Mouse (Mus musculus) spleen, adult 18-20 months (tissue): ENCODE measurements around the gene Entpd6.
A peak's percentile ranks its signal among the peaks of the same experiment; 100 is the strongest.

ENCODE experiments used
- DNase-seq, 2 experiments: peaks; one replicate each; pipeline ENCODE4 v3.0.0; 2022; ENCODE audit warnings: mixed read lengths in 2 of 2

The Entpd6 gene

DNA sequence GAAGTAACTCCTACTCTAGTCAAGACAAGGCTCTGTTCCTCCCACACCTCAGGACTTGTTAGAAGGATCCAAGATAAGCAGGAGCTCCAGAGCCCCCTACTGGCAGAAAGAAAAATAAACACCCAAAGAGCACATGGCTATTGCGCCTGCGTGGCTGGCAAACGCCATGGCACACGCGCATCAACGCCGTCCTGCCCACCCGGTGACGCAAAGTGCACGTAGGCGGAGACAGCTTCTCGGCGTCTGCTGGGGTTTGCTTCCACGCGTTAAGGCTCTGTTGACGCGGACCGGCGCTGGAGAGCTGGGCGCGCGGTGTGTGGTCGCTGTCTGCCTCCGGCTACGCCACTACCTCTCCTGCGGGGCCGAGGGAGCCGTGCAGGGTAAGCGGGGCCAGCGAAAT is at the start of gene Entpd6:
Gene Entpd6, plus strand, starts transcription at position 189 of the 400 bp plus-strand sequence.
- peak; percentile 89 to 93 for DNase-seq

DNA sequence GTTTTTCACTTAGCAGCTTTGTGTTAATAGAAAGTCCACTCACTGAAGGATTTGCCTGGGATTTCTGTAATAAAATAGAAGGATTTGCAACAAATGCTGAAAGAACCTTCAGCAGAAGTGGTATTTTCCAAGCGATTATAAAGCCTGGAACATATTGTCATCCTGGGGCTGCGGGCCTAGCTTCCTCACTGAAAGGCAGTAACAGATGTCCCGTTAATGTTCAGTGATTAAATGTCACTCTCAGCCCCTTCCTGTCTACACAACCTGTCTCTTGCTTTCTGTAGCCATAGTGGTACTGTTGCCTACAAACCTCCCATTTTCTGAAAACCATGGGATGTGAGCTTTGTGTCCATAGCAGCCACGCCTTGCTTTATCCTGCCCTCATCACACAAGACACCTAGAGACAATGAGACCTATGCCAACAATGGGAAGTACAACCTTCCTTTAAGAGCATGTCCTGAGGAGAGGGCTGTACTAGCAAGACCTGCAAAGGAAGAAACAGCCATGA is 36.6 kb upstream of the Entpd6 start:
- no peak for DNase-seq

DNA sequence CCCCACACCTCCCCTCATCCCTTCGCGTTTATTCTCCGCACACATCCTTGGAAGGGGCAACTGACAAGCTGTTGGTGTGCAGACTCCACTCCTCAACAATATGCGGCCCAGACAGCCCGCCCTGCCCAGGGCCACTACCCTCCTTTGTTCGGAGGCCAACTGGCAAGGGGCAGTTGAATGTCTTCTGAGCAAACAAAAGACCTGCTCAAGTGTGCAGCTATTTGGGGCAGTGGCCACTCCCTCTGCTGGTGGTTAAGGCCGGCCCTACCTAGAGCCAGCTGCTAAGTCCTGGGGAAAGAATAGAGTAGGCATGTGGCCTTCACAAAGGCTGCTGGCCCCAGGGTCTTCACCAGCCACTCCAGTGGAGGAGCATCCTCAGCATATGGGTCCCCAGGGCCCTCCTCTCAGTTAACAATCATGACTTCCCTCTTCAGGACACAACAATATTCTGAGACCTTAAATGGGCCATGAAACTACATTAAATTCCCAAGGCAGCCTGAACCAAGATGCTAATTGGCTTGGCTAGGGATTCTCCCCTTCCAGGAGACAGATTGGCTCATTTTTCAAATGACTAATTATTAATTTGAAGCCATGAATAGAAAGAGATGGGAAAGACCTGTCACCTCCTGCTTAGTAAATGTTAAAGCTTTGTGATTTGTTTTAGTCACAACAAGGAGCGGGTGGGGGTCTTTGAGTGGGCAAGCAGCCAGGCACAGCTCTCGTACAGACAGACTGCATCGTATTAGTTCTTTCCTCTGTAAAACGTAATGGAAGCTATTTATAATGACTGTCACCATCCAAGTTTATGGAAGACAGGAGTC is 12.9 kb upstream of the Entpd6 start:
- DNase-seq = no peak

DNA sequence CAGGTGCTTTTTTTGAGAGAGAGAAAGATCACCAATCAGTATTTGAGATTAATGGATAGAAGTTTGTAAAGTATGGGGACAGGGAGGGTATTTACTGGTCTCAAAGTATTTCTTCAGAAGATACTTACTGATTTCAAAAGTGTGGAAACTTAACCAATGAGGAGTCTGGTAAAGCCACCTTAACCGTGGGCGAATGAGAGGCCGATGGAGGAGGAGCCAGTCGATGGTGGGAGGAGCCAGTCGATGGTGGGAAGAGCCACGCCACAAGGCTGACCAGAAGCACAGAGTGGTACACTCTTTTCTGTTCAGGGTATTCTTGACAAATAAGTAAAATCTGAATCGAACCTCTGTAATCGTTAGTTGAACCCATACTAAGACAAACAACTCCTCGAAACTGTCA is 11.0 kb upstream of the Entpd6 start:
- no peak for DNase-seq

DNA sequence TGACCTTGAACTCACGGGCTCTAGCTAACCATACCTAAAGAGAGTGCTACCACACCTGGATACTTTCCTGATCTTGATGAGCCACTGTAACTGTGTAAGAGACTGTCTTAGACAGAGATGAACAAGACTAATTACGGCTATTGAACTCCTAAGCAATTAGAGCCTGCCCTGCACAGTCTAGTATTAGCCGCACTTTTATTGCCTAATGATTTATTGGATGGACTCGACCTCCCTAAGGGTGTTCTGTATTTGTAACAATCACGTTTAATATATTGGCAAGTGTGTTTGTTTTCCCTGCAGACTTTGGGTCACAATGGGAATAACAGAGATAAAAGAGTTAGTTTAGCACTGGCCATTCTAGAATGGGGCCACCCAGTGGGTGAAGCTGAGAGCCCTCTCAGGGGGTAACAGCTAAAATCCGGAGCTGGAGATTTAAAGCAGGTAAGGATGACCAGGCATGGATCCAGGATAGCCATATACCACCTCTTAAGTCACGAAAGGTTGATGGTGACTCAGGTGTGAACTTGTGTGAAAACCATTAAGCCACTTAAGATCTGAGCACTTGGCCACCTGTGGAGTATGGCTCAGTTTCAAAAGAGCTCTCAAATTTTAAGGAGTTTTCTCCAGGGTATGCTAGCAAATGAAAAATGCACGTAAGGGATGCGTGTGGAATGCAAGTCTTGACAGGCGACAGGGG is 8.5 kb upstream of the Entpd6 start:
- DNase-seq = no peak

DNA sequence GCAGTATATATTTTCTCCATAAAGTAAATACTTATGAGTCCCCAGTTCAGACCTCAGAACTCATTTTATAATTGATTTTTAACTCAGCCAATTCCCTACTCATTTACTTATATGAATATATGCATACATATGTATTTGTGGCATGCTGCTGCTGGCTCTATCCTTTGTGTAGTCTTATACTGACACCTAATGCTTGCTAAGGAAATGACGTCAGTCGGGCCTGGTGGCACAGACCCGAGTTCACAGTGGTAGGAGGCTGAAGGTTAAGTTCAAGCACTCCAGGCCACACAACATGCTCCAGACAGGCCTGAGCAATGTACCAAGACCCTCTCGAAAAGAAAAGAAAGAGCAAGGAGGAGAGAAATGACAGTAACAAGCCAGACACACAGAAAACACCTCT is 7.4 kb upstream of the Entpd6 start:
- no peak for DNase-seq

DNA sequence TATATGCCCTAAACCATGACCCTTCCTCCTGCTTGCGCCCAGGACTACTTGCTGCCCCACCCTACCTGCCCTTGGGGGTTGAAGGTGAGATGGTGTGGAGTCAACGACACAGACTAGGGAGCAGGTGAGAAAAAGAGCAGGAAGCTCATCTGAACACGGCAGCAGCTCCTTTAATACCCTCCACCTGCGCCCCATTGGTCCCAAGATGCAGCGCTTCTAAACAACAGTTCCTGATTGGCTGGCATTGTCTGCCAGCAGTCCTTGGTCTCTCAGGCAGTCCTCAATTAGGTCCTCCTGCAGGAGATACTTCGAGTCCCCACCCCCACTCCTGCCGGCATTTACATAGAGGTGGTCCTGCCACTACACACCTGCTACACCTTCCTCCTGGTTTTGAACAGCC is 3.8 kb upstream of the Entpd6 start:
- DNase-seq = no peak

DNA sequence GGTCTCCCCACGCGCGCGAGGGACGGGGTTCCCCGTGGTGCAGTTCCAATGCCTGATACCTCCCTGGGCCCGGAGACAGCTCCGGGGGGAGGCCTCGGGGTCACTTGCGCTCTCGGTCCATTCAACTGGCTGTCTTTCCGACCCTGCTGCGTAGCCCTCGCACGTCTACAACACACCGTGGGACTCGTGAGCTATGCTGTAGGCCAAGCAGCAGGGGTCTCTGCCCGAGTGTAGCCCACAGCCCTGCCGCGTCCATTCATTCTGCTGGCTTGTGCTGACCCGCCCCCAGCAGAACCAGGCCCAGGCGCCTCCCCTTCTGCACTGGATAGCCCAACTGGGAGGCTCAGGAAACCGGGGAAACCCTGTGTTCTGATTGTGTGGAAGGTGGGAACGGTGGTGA is 441 bp downstream of the Entpd6 start:
- no peak for DNase-seq

DNA sequence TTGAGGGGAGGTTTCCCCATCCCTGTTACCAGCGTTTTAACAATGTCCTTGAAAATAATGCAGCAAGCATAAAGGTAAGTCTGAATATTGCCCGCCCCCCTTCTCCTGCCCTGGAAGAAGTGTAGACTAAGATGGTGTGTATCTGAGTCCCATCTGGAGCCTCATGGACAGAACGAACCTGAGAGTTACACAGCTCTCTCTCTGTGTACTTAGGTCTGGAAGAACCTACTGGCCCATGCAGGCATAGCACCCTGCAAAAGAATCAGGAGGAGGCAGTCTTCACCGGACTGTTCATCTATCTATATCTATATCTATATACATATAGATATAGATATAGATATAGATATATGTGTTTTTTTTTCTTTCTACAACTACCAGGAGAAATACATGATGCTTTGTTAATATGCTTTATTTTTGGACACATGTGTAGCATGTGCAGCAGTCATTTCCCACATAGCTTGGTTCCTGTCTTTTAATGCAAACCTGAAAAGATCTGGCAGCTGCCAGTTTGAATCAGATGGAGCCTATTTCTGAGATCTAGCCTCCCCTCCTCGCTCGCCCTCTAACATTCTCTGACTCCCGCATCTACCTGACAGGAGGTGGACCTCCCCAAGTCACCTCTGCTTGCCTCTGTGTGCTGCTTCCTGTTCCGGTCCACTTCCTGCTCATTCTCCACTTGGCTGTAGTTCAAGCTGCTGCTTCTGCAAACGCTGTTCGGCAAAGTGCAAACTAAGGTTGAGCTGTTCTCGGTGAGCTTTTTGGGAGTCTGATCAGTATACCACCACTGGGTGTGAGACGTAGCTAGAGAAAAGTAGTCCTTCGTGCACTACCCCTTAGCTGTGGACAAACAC is 1.5 kb downstream of the Entpd6 start:
- peak; percentile 22 to 35 for DNase-seq

DNA sequence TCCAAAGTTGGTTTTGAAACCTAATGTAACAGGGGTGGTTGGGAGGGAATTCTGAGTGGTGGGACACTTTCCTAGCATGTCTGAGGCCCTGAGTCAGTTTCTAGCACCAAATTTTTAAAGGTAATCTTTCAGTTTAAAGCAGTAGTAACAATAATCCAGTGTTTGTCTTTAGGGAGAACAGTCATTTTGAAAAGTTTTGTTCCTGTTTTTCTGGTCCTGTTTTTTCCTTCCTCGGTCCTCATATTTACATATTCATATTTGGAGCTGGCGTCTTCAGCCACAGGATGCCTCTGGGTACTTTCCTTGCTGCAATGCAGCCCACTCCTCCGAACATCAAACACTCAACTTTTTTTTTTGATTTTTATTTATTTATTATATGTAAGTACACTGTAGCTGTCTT is 6.2 kb downstream of the Entpd6 start:
- no peak for DNase-seq

DNA sequence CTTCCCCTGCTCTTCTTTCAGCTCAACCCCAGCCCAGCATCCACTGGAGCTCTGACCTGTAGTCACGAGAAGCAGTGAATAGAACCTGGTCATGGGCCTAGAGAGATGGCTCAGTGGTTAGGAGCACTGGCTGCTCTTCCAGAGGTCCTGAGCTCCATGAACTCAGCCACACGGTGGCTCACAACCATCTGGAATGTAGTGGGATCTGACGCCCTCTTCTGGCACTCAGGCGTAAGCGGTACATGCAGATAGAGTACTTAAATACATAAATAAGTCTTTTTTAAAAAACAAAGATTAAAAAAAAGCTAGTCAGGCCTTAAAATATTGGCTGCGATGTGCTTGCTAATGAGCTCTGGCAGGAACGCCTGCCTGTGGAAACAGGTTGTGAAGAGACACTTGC is 12.6 kb downstream of the Entpd6 start:
- no peak for DNase-seq

DNA sequence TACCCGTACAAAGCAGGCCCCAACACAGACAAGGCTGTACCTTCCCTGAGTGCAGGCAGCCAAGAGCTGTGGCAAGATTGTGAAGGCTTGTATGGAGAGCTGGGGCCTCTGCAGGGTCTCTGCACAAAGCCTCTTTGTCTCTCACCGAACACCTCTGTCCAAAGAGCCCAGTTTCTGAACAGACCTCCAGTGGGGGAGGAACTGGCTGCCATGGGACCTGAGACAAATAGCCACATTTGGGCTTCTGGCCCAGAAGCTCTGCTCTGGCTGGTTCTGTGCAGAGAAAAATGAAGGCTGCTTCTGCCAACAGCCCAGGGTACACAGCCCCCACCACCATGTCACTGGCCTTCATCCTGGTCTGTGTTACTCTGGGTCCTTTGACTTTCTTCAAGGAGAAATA is 16.8 kb downstream of the Entpd6 start:
- DNase-seq = no peak

DNA sequence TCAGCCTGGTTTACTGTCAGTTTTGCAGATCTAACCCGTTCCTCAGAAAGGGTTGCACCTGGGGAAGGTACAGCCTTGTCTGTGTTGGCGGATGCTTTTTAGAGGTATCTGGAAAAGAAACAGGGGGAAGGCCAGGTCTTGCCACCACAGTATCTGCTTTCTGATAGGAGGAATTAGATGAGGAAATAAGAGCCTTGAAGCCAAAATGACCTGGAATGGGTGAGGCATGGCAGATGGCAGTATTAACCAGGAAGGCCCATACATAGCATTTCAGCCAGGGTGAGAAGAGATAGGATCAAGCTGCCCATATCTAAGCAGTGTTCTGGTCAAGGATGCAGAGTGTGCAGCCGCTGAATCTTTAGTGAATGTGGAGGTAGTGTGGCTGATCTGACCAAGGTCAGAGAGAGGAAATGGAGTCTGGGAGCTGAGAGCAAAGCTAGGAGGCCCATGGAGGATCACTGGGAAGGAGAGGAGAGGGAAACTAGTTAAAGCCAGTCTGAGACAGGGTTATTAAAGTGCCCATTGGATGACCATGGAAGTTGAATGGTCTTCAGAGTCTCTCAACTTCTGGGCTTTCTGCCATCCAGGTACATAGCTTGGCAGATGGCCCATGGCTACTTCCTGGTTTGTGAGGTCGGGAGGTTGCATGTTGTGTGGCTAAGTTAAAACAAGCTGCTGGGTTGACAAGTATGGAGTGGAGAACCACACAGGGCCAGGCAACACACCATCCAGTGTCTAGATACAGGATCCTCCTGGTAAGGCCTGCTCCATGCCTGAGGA is 17.4 kb downstream of the Entpd6 start:
- DNase-seq = no peak

DNA sequence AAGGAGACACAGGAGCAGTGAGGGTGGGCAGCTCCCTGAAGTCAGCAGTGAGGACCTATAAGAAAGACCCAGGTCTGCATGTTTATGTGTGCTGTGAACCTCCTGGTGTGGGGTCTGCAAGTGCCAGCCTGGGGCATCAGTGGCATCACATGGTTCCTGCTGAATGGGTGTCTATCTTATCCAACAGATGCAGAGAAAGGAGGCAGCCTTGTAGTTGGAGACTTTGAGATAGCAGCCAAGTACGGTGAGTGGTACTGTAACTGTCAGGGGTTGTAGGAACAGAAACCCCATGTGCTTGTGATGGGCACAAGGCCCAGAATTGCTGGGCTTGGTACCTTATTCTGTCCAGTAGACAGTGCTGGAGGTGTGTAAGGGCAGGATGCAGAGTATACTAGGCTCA is 19.8 kb downstream of the Entpd6 start:
- DNase-seq = no peak

DNA sequence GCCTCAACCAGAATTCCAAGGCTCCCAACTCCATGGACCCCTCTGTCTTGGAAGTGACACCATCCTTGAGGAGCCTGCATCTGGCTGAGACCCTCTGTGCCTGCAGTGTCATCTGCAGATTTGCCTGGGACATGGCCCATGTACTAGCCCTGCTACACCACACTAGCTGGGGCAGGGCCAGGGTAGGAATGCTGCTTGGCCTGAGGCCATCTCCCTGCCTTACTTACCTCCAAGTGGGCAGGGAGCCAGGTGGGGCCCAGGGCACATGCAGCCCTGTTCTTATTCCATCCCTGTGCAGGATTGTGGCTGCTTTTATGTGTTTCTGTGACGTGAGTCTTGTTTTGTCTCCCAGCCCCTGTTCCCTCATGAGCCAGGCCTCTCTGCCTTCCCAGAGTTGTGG is 21.9 kb downstream of the Entpd6 start:
- no peak for DNase-seq

DNA sequence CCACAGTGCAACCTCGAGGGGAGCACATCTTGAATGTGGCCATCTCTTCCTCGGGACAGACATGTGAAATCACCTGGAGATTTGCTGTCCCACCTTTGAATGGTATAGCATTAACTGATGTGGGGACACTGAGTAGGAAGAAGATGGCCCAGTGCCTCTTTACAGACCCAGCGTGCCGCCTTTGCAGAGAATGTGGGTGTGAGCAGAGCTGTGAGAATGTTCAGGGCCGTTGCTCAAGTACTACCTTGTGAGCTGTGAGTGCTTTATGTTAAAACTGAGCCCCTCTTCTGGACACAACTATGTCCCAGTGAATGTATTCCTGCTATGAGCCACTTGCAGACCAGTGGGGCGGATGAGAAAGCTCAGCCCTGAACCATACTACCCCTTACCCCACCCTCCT is 22.3 kb downstream of the Entpd6 start:
- DNase-seq = no peak

DNA sequence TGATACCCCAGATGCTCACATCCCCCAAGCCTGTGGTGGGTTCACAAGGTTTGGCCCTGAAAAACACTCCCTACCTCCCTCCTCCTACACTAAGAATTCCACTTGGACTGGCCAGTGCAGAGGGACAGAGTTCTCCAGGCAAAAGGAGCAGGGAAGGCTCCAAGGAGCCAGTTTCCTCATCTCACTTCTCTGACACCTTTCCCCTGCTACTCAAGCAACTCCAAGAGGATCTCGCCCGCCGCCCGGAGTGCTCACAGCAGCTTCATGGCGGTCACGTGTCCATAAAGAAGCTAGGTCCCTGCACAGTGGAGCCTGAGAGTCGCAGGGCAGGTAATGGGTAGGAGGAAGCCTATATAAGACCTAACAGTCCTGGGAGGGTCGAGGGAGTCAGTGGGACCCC is 23.2 kb downstream of the Entpd6 start:
- no peak for DNase-seq

DNA sequence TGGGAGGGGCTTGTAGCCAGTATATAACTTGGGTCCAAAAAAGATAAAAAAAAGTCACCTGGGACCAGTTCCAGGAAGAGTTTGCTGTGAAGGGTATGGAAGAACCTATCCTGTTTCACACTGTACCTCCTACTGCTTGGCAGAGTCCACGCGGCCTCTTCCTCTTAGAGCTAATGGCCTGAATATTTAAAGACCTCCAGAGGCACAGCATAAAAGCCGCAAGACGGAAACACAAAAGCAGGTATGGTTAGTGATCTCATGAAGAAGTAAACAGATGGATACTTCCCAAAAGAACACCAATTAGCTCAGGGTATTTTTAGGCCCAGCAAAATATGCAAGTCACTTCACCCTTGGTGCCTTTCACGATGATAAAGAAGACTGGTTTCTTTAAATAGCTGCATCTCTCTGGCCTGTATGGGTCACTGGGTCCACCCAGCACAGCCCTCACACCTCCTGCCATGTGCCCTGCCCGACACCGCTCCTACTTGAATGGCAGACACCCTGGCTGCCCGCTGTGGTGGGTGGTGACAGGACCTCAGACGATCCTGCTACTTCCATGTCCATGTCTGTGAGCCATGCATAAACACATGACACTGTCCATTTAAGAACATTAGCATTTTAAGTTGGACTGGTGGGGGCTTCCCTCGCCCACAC is 23.8 kb downstream of the Entpd6 start:
- no peak for DNase-seq

DNA sequence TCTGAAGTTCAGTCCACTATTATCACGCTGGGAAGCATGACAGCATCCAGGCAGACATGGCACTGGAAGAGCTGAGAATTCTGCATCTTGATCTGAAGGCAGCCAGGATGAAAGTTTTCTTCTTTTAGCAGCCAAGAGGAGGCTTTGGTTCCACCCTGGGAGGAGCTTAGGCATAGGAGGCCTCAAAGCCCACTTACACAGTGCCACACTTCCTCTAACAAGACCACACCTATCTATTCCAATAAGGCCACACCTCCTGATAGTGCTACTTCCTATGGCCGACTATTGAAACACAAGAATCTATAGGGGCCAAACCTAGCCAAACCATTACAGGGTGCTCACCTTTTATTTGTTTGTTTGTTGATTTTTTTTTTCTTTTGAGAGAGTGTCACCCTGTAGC is 34.0 kb downstream of the Entpd6 start:
- DNase-seq = no peak

DNA sequence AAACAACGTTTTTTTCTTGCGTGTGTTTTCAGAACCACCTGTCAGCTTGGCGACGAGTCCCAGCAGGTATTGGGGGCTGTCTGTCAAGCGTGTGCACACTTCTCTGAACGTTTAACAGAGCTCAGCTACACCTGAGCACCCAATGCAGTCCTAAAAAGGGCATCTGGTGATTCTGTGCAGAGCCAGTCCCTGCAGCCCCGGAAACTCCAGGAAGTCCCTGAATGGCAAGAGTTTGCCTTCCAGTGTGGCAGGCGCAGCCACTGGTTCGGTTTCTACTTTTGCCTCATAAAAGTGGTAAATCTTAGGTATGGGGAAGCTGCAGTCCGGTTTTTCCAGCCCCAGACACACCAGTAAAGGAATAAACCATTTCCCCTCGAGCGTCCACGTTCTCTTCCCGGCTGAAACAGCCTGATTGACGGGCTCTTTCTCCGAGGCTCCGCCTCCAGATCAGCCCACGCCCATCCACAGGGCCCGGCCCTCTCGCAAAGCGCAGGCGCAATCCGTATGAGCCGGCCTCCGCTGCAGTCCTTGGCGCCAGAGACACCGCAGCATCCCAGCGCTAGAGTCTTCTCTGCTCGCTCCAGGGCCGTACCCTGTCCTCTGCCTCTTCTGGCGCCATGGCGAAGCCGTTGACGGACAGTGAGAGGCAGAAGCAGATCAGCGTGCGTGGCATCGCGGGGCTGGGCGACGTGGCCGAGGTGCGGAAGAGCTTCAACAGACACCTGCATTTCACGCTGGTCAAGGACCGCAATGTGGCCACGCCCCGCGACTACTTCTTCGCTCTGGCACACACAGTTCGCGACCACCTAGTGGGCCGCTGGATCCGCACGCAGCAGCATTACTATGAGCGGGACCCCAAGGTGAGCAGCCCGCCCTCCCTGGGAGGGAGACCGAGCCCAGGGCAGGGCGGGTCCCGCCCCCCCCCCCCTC is 37.7 kb downstream of the Entpd6 start, which contains the start of gene Pygb:
Gene Pygb, plus strand, starts transcription at position 485 of the 930 bp plus-strand sequence.
- peak; percentile 70 to 78 for DNase-seq
